Mouse (Mus musculus) adrenal gland, postnatal 4 days (tissue): Measurements from ENCODE around the gene Stab2. TPM values are rescaled to one million over a fixed set of nuclear protein-coding genes. Genes with fewer than 3 reads are reported as not detected.

Source experiments
- DNase-seq, 2 experiments: peaks; one replicate each; pipeline ENCODE4 v3.0.0; 2021 to 2022; ENCODE audit warnings: low spot score in 2 of 2, mixed read lengths in 2 of 2
- total RNA-seq, 2 experiments: library from RNA; stranded (reverse); gene quantifications; 2 replicates each; pipeline ENCODE4 v1.2.3; 2021

The Stab2 gene
- total RNA-seq, 2 experiments from 2014 or later: 3.6 to 12.6 TPM

DNA sequence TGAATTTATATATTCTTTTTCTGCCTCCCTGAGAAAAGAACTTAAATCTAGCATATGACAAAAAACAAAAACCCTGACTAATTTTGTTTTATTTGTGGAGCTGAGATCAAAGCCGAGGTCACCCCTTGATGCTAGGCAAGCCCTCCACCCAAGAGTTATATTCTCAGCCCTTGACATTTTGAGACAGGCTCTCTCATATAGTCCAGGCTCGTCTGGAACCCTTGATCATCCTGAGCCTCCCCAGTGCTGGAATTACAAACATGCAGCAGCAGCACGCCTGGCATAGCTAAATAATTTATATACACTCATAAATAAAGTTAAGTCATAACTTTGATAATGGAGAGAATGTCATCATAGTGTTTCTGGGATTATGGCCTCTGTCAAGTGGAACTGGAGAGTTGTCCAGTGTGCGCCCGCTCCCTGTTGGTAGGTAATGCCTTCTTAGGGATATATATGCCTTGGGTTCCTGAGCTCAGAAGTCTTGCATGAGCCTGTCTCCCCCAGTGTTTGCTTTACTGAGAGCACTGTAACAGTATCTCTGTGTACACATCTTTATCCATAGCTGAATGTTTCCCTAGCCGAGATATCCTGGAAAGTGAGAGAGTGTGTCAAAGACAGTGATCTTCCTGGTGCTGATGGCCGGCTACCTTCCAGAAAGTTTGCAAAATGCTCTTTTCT, 216.2 kb downstream of the Stab2 start:
- no peak for DNase-seq

Other genes starting within 250 kb of the Stab2 start
- 1 to 10 TPM; 4.8 to 6.2 TPM for gene Gm49358, start 244.1 kb downstream of the Stab2 start, total RNA-seq
- gene Nt5dc3, start 229.0 kb downstream of the Stab2 start, total RNA-seq: 10 to 100 TPM; 23.4 to 25.5 TPM
- gene 1700113H08Rik, start 50.0 kb upstream of the Stab2 start, total RNA-seq: under 1 TPM in 1 of 2 experiments, not detected in 1; 0.31 TPM